Mouse (Mus musculus): Measurements from ENCODE around the gene Wnt11. TPM values are rescaled to one million over a fixed set of nuclear protein-coding genes. Genes with fewer than 3 reads are reported as not detected.

Gene Wnt11
- total RNA-seq, 2 experiments from 2014 or later = 4.4 to 5.7 TPM

Other genes starting within 250 kb of the Wnt11 start
- gene Emsy, start 178.3 kb upstream of the Wnt11 start, total RNA-seq (2021) = 10 to 100 TPM; 34.2 to 35.8 TPM
- gene Thap12, start 132.0 kb upstream of the Wnt11 start, total RNA-seq (2021) = 10 to 100 TPM; 75.0 to 79.8 TPM

Measured in heart, postnatal 4 days (tissue).